Mouse (Mus musculus) CD8-positive naive resting alpha-beta T cell, adult 57 days (primary cell): Measurements from ENCODE around the gene Hadhb. TPM values are rescaled to one million over a fixed set of nuclear protein-coding genes. Genes with fewer than 3 reads are reported as not detected.

Experiments used
- total RNA-seq: library from RNA; stranded (reverse); gene quantifications from one replicate; pipeline ENCODE4 v1.2.4, GENCODE M21; 2023

The Hadhb gene
- total RNA-seq = 97.6 TPM

GRCm38 (mm10) chr5:30154474-30155394 lies at the start of gene Hadhb, which contains the start of gene Hadha:
Hadhb (plus strand) TSS chr5:30155248.
Hadha (minus strand) TSS chr5:30155162.

DNA sequence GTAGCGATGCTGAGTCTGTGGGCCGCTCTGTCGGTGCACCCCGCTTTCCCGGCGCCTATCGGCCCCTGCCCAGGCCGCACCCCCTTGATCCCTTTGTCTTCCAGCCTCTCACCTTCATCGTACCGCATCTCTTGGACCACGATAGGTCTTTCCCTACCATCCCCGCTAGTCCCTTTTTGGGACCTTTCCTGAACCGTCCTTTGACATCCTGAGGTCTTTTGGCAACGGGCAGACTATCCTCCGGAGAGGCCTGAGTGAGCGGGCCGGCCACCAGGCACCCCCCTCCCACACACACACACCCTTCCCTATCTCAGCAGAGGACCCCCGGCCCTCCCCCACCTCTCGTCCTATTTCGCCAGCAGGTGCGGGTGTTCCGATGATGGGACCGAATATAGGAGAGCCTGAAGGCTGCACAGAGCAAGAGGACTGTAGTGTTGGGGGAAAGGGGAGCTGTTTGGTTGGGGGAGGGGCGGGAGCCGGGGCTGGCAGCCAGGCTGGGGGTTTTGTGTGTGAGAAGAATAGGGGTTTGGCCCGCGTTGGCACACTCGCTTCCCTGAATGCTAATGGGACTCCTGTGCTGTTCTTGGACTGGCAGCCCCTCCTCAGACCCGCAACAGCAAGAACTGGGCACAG lies 49.3 kb upstream of the Hadhb start, which contains the start of gene 3110082J24Rik:
TSS of gene 3110082J24Rik (minus strand) at position 419 of the 633 bp plus-strand sequence.

DNA sequence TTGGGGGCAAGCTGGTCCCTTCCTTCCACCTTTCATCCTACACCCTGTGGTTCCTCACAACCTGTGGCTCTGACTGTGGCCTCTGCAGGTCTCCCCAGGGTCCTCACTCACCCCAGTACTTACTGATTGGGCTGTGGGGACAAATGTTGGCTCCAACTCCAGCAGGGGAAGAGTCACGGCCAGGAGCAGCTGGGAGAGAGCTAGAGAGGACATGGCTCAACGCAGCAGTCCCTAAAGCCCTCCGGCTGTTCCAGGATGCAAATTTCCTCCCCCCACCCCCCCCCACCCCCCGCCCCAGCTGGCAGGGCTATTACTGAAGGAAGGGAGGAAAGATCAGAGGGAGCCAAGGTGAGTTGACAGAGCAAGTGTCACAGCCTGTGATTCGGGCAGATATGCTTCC lies 50.4 kb downstream of the Hadhb start, which contains the start of gene Adgrf3:
TSS of gene Adgrf3 (minus strand) at position 230 of the 400 bp plus-strand sequence.

DNA sequence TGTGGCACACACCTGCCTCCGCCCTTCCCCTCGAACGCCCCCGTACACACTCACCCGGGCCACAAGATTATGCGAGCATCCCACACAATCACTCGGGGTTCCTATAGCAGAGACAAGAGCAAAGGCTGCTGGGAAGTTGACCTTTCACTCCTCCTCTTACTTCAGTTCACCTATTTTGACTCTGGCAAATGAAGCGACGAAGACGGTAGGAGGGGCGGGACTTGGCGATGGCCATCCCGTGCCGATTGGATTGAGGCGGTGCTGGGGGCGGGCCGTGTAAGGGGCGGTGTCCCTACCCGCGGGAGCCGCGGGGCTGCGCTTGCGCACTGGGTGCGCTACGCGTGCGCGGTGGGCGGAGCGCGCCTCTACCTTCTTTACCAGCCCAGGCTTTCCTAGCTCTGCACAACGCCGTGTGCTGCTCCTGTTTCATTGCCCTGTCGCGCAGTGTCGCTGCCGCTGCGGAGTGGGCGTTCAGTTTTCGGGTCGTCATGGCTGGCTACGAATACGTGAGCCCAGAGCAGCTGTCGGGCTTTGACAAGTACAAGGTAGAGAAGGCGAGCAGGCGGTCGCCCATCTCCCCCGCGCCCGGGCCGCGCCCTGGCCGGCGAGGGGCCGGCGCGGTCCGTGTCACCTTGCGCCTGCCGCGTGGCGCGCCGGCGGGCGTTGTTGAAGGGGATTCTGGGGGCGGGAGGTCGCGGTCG lies 77.4 kb downstream of the Hadhb start, which contains the start of gene Selenoi:
TSS of gene Selenoi (plus strand) at position 311 of the 701 bp plus-strand sequence.

Other genes with a start within 250 kb of the Hadhb start
- not detected for gene Il6, start 142.1 kb upstream of the Hadhb start, total RNA-seq
- gene Tyms, start 81.6 kb upstream of the Hadhb start, total RNA-seq = 7.1 TPM
- gene Garem2, start 50.1 kb upstream of the Hadhb start, total RNA-seq = not detected
- not detected for gene 3110082J24Rik, start 49.2 kb upstream of the Hadhb start, total RNA-seq
- 105 TPM for gene Hadha, start 86 bp upstream of the Hadhb start, total RNA-seq
- gene Adgrf3, start 50.5 kb downstream of the Hadhb start, total RNA-seq = not detected
- gene Selenoi, start 77.3 kb downstream of the Hadhb start, total RNA-seq = 27.3 TPM
- gene Drc1, start 126.1 kb downstream of the Hadhb start, total RNA-seq = 35.4 TPM